Mouse (Mus musculus) lung, adult 2 months (tissue): ENCODE results near the gene Man2a1.

Experiments
- CTCF ChIP-seq: fragments of 200-500 bp; IDR thresholded peaks from 2 replicates; pipeline ENCODE4 v1.5.1; 2011; ENCODE audit warnings: mild to moderate bottlenecking, low read length, control low read depth; ENCODE audit not compliant: insufficient read depth
- POLR2A ChIP-seq: fragments of 200-500 bp; IDR thresholded peaks from 2 replicates; pipeline ENCODE4 v1.6.1; 2011; ENCODE audit warnings: low read depth, mild to moderate bottlenecking, control low read depth, low read length, borderline replicate concordance; ENCODE audit errors: extremely low read depth

- TF ChIP-seq POLR2A = no peak
- no peak for TF ChIP-seq CTCF
Measured at GRCm38 (mm10) chr17:64612135-64612885, 11.8 kb downstream of the Man2a1 start.
